Mouse (Mus musculus) heart, adult 2 months (tissue): ENCODE data around the gene Gm20388. TPM values are rescaled to one million over a fixed set of nuclear protein-coding genes. Genes with fewer than 3 reads are reported as not detected.

ENCODE experiments used
- DNase-seq, 2 experiments: peaks; one replicate each; pipeline ENCODE4 v3.0.0; 2021
- H3K27ac ChIP-seq: fragments of 200-600 bp; 2 replicates; pipeline ENCODE4 v1.8.1; 2022
- H3K27me3 ChIP-seq: fragments of 200-500 bp; 2 replicates; pipeline ENCODE4 v1.6.1; 2012; ENCODE audit warnings: mild to moderate bottlenecking, low read length, inconsistent platforms, mixed read lengths; ENCODE audit not compliant: control insufficient read depth, insufficient read depth
- H3K36me3 ChIP-seq: fragments of 200-500 bp; 2 replicates; pipeline ENCODE4 v1.6.1; 2012; ENCODE audit warnings: low read length, inconsistent platforms; ENCODE audit not compliant: control insufficient read depth, insufficient read depth
- H3K4me1 ChIP-seq: fragments of 200-500 bp; 2 replicates; pipeline ENCODE4 v1.6.1; 2011; ENCODE audit warnings: low read length; ENCODE audit not compliant: control insufficient read depth, insufficient read depth
- H3K4me3 ChIP-seq: fragments of 200-600 bp; 2 replicates; pipeline ENCODE4 v1.8.1; 2022
- H3K79me2 ChIP-seq: fragments of 200-500 bp; replicated peaks from 2 replicates; pipeline ENCODE4 v1.6.1; 2012; ENCODE audit warnings: mild to moderate bottlenecking, inconsistent platforms, low read length, moderate library complexity, mixed read lengths; ENCODE audit not compliant: control insufficient read depth, insufficient read depth
- H3K9ac ChIP-seq: fragments of 200-500 bp; 2 replicates; pipeline ENCODE4 v1.6.1; 2012; ENCODE audit warnings: low read depth, mild to moderate bottlenecking, control low read depth, inconsistent platforms, low read length, mixed read lengths
- CTCF ChIP-seq: fragments of 200-600 bp; IDR thresholded peaks from 2 replicates; pipeline ENCODE4 v1.8.1; 2022; ENCODE audit warnings: antibody characterized with exemption, mild to moderate bottlenecking, moderate library complexity
- EP300 ChIP-seq: fragments of 200-500 bp; IDR thresholded peaks from 2 replicates; pipeline ENCODE4 v1.6.1; 2011; ENCODE audit warnings: low read depth, low read length, control low read depth; ENCODE audit not compliant: insufficient read depth
- POLR2A ChIP-seq: fragments of 200-500 bp; IDR thresholded peaks from 2 replicates; pipeline ENCODE4 v1.6.1; 2011; ENCODE audit warnings: mild to moderate bottlenecking, low read depth, low read length, control low read depth; ENCODE audit not compliant: insufficient read depth
- WGBS: fragments of 180-500 bp; shearing (Covaris S2); methylation state at CpG from one replicate; pipeline ENCODE4 v1.1.7; 2018; 5-methylcytosine and 5-hydroxymethylcytosine counted together
- intact Hi-C: fragments of 180-260 bp; cut with DNase I; formaldehyde crosslinking; loops from one replicate; pipeline ENCODE4 v1.15.1; 2025
- polyA plus RNA-seq: library from polyadenylated mRNA; depleted of rRNA; stranded (reverse); fragments of >200 nt; gene quantifications from 2 replicates; pipeline ENCODE4 v1.2.3, GENCODE M21; 2012
- total RNA-seq, 2 experiments: library from RNA; stranded (reverse); gene quantifications; 2 replicates each; pipeline ENCODE4 v1.2.3; 2021

The Gm20388 gene
- total and polyA plus RNA-seq, 3 experiments, result 1.8 to 32.3 TPM; not detected in 1

DNA sequence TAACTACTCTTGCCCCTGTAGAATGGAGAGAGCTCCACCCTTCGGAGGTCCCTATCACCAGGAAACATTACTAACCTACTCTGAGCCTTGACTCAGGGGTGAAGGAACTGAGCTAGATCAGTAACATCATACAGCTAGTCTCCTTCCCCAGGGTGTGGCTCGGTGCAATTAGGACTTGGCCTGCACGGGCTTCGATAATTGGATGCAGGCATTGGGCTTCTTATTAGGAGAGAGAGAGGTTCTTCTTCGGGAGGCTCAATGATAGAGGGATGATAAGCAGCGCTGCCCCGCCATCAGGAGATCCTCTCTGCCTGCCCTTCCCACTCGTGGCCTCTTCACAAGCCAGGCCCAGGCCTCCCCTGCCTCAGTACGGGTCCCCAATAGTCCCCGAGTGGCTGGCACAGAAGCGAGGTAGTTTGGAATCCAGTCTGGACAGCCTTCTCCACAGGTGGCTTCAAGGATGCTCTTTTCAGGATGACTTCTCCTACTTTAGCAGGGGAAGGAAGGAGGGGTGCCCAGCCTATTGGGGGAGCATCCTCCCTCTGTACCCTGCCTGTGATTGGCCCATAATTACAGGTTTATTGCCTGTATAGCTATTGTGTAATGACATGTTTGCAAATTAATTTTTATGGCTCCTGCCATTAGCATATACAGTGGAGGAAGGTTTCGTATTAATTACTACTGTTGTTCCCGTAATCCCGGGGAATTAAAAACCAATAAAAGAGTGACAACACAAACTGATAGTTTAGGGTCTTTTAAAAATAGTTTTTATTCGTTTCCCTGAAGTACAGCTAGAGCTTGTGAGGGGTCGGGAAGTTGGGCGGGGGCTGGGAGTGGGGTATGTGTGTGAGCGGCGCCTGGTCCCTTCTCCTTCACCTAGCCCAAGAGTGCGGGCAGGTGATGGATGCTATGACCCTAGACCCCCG is 575.2 kb downstream of the Gm20388 start:
- peaks cover 16% of the 10 kb centered on the region for H3K4me1 ChIP-seq
- no peak for TF ChIP-seq POLR2A
- no peak for TF ChIP-seq CTCF
- TF ChIP-seq EP300, result no peak
- H3K4me3 ChIP-seq, result no peak overlapping the region; the same call in 1 of the 2 replicates
- H3K27ac ChIP-seq, result no peak overlapping the region; the same call in 1 of the 2 replicates
- H3K9ac ChIP-seq, result no peak overlapping the region
- H3K79me2 ChIP-seq, result no peaks in the 10 kb centered on the region
- 73% methylated on average over 21 of the region's 21 CpGs for WGBS
- no peaks in the 10 kb centered on the region for H3K36me3 ChIP-seq
- intact Hi-C loops, result loop anchor here (5.0 kb wide), 2 partner anchors 69 to 299 kb away; no protein-coding TSS in a partner anchor
- no peak for DNase-seq
- H3K27me3 ChIP-seq, result no peaks in the 10 kb centered on the region

DNA sequence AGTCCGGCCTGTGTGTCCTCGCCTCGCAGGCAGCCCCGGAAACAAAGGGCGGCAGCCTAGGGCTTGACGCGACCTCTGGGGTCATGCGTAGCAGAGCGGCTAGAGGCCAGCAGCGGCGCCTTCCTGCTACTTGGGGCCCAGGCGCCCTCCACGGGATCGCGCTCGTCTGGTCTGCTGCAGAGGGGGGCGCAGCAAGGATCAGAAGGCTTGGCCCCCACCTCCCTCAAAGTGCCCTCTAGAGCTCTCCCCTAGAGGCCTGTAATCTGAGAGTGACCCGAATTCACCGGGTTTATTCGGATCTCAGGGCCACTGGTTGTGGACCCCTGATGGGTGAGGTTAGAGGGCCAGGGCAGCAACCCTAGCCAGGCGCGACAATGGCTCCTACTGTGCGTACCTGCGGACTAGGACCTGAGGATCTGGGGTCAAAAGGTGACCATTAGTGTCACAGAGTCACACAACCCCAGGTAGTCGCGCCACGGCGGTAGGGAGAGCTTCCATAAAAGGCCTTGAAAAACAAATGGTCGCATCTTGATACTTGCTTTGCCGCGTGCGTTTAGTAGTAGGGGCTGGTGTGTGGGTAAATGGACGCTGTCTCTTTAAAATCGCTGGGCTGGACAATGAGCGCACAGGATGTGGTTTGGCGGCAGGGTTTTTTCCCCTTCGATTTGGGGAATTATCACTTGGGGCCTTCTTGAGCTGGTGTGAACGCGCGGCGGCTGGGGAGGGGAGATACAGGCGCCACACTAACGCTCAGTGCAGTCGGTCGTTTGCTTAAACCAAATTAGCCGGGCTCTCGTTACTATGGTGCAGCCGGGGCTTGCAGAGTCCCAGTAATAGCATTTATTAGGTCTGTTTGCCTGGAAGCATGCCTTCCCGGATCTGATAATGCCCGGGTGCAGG is 576.1 kb downstream of the Gm20388 start:
- 28% methylated on average over 50 of the region's 50 CpGs for WGBS
- peaks cover 19% of the 10 kb centered on the region for H3K4me1 ChIP-seq
- H3K79me2 ChIP-seq, result 0 out of 2 replicates have a peak, but pooled peaks cover 1% of the 10 kb centered on the region
- H3K9ac ChIP-seq, result peak overlapping the region; percentile 88
- peak; percentile 70 to 81 for DNase-seq
- no peaks in the 10 kb centered on the region for H3K36me3 ChIP-seq
- no peaks in the 10 kb centered on the region for H3K27me3 ChIP-seq
- TF ChIP-seq EP300 (0 out of 2 replicates have a peak, but pooled peaks have one; percentile 29), POLR2A (peak; percentile 67), CTCF (no peak)
- H3K4me3 ChIP-seq, result peak overlapping the region; percentile 70
- peak overlapping the region; percentile 86 for H3K27ac ChIP-seq
- intact Hi-C loops, result loop anchor here (5.0 kb wide), 2 partner anchors 69 to 299 kb away; no protein-coding TSS in a partner anchor

DNA sequence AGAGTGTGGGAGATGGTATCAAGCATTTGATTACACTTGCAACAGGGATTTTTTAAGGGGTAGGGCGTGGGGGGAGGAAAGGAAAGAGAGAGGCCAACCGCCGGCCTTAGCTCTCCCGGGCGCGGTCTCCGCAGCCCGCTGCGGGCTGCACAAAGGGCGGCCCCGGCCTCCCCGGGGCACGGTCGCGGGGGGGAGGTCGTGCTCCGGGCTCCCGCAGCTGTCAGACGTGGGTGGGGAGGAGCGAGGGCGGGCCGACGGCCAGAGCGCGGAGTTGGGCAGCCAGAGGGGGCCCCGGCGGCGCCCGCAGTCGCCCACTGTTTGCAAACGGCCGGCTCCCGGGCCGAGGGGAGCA is 576.7 kb downstream of the Gm20388 start:
- 0% methylated on average over 23 of the region's 34 CpGs for WGBS
- Histone ChIP-seq H3K36me3 (no peaks in the 10 kb centered on the region), H3K9ac (peak overlapping the region; percentile 88), H3K4me3 (peak overlapping the region; percentile 70), H3K27ac (peak overlapping the region; percentile 86), H3K4me1 (peaks cover 19% of the 10 kb centered on the region), H3K27me3 (no peaks in the 10 kb centered on the region), H3K79me2 (0 out of 2 replicates have a peak, but pooled peaks cover 1% of the 10 kb centered on the region)
- intact Hi-C loops, result loop anchor here (5.0 kb wide), 2 partner anchors 70 to 300 kb away; no protein-coding TSS in a partner anchor
- 0 out of 2 replicates have a peak, but pooled peaks have one; percentile 6 for TF ChIP-seq CTCF
- TF ChIP-seq POLR2A, result no peak
- TF ChIP-seq EP300, result no peak
- peak in 1 of 2 experiments; percentile 84 for DNase-seq

DNA sequence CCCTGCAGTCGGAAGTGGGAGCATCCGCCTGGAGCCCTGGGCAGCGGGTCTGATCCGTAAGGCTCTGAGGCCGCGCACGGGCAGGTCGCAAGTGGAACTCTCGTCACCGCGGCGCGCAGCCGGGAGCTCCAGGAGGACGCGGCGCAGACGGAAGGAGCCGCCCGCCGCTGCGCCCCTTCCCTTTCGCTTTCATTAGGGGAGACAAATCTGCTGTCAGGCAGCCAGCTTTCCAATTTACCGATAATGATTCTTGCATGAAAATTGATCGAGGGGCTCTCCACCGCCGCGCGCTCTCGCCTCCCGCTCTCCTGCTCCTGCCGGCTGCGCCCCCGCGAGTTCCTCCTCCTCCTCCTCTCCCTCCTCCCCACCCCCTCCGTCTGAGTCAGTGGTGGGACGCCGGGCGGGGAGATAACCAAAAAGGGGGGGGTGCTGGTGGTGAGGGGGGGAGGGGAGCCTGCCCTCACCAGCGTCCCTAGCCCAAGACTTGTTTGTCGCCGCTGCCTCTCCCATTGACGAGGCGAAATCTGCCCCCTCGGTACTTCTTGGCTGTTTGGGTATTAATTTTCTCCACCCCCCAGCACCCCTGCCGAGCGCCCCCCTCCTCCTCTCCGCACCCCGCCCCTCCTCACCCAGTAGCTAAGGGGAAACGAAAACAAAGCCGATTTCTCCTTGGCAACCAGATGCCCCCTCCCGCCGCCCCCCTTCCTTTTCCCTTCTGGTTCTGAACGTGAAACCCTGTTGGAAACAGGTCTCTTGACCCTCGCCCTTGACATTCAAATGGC is 577.3 kb downstream of the Gm20388 start:
- peak overlapping the region; percentile 70 for H3K4me3 ChIP-seq
- no peaks in the 10 kb centered on the region for H3K27me3 ChIP-seq
- TF ChIP-seq CTCF (no peak), EP300 (no peak), POLR2A (peak; percentile 43; the same call in 1 of the 2 replicates)
- H3K4me1 ChIP-seq, result peaks cover 20% of the 10 kb centered on the region
- intact Hi-C loops, result loop anchor here (1.0 to 5.0 kb wide), 4 partner anchors 13 to 301 kb away; no protein-coding TSS in a partner anchor
- peak overlapping the region; percentile 88 for H3K9ac ChIP-seq
- 0 out of 2 replicates have a peak, but pooled peaks cover 1% of the 10 kb centered on the region for H3K79me2 ChIP-seq
- H3K27ac ChIP-seq, result peak overlapping the region; percentile 86
- DNase-seq, result peak; percentile 82 to 85
- no peaks in the 10 kb centered on the region for H3K36me3 ChIP-seq
- WGBS, result under 1% methylated on average over 50 of the region's 55 CpGs
